Mouse (Mus musculus) layer of hippocampus, adult 2 months (tissue): Measurements from ENCODE around the gene Gm5868. TPM values are rescaled to one million over a fixed set of nuclear protein-coding genes. Genes with fewer than 3 reads are reported as not detected.
A peak's percentile ranks its signal among the peaks of the same experiment; 100 is the strongest.
"Not testable (repeated sequence)": the region's sequence is repeated elsewhere in the genome, so short reads cannot be mapped to it uniquely, and the experiment has no call there.

ENCODE experiments used
- DNase-seq, 2 experiments: peaks; one replicate each; pipeline ENCODE4 v3.0.0; 2022; ENCODE audit warnings: low spot score in 2 of 2
- H3K27ac ChIP-seq: fragments of 200-600 bp; 2 replicates; pipeline ENCODE4 v1.8.1; 2022
- H3K4me3 ChIP-seq: fragments of 200-600 bp; 2 replicates; pipeline ENCODE4 v1.8.1; 2022; ENCODE audit warnings: mild to moderate bottlenecking
- CTCF ChIP-seq: fragments of 200-600 bp; conservative IDR thresholded peaks from 2 replicates; pipeline ENCODE4 v1.8.1; 2022; ENCODE audit warnings: antibody characterized with exemption, mild to moderate bottlenecking, moderate library complexity
- long read RNA-seq, 2 experiments: library from polyadenylated mRNA; stranded (forward); transcript quantifications; one replicate each; pipeline ENCODE4 v2.0.0; 2021; ENCODE audit warnings: borderline mapping rate in 2 of 2
- total RNA-seq, 2 experiments: library from RNA; stranded (reverse); gene quantifications; 2 replicates each; pipeline ENCODE4 v1.2.3; 2021

Gene Gm5868
- total RNA-seq: under 1 TPM in 1 of 2 experiments, not detected in 1; 0.42 TPM
- long read RNA-seq, experiment 1: 0 reads
- long read RNA-seq, experiment 2: 0 reads

DNA sequence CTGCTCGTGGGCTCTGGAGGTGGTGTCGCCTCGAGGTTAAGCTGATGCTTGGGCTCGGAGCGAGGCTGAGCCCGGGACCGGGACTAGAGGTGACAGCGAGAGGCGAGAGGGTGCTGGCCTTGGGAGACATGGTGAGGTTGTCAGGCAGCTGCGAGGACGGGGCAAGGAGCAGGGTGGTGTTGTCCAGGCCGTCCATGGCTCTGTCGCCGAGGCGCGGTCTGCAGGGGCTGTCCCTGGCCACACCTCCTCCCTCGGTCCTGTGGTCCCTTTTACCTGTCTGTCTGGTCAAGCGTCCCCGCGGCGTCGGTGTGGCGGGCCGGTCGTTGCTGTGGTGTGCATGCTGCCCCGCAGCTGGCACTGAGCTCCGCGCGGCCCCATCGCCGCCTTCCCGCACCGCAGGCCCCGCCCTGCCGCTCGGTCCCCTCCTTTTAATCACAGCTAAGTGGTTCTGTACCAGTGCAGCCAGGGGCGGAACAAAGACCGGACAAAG is at the start of gene Gm5868:
TSS of gene Gm5868 (minus strand) at position 360 of the 490 bp plus-strand sequence.
- DNase-seq: no peak
- H3K27ac ChIP-seq: no peak within 1 kb of the TSS
- no peak for TF ChIP-seq CTCF
- peak within 1 kb of the TSS; percentile 11; the same call in 1 of the 2 replicates for H3K4me3 ChIP-seq

DNA sequence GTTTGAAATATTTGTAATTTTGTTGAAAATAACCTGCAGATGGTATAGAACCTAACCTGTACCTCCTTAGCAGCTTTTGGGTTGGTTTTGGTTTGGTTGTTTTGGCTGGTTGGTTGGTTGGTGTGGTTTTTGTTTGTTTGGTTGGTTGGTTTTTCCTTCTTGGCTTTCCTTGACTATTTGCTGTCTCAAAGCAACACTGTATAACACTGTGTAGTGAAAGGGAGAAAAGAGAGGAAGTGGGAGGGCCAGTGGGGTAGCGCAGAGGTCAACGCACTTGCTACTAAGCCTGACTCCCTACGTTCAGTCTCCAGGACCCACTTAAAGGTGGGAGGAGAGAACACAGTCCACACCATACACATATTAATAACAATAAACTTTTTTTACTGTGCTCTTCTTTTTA is 49.2 kb upstream of the Gm5868 start:
- no peak for TF ChIP-seq CTCF
- Histone ChIP-seq H3K27ac (no peak overlapping the region), H3K4me3 (no peak overlapping the region)
- DNase-seq: no peak

DNA sequence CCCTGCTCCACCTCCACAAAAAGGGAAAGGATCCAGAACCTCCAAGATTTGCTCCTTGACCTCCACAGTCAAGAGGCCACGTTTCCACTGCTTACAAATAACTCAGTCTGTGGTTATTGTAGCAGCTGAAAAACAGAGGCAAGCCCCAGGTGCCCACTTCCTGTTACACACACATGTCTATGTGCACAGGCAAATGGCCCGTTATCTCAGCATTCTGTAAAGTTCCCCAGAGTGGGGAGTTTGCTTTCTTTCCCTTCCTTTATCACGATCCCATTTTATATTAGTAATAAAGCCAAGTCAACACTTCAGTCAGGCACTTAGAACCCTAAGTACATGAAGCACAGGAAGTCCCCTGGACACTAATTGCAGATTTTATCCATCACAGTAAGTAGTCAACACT is 48.8 kb upstream of the Gm5868 start:
- no peak for DNase-seq
- TF ChIP-seq CTCF: no peak
- Histone ChIP-seq H3K27ac (no peak overlapping the region), H3K4me3 (no peak overlapping the region)

DNA sequence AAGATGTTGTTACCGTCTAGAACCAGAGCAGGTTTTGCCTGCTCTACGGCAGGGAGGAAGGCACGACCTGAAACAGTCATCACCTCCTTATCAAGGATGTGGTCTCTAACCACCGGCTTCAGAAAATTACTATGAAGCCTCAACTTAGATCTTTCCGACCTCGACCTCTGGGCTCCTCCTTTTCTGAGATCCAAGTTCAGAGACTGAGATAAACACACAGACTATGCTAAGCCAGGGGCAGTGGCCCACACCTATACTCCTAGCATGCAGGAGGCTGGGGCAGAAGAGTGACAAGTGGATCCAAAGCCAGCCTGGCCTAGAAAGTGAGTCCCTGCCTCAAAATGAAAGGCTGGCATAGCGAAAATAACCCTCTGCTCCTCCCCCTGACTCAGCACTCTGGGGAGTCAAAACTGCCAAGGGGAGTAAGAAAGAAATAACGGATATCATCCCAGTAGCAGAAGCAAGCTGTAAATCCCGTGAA is 47.5 kb upstream of the Gm5868 start:
- TF ChIP-seq CTCF: no peak
- Histone ChIP-seq H3K27ac (no peak overlapping the region), H3K4me3 (no peak overlapping the region)
- no peak for DNase-seq

DNA sequence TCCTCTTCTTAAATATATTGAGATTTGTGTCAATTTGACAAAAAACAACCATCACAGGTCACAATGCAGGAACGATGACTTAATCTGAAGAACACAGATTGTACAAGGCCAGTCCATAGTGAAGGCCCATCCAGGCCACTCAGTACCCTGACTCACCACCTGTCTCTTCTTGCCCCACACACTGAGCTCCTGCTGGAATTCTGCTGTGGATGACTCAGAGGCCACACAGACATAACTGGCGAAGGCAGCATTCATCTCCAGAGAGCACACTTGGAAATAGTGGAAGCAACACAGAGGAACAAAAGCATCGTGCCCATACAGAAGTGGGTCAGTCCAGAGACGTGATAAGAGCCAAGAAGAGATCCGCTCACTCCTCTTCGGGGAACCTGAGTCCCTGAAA is 42.7 kb upstream of the Gm5868 start:
- TF ChIP-seq CTCF: no peak
- DNase-seq: no peak
- Histone ChIP-seq H3K4me3 (no peak overlapping the region), H3K27ac (no peak overlapping the region)

DNA sequence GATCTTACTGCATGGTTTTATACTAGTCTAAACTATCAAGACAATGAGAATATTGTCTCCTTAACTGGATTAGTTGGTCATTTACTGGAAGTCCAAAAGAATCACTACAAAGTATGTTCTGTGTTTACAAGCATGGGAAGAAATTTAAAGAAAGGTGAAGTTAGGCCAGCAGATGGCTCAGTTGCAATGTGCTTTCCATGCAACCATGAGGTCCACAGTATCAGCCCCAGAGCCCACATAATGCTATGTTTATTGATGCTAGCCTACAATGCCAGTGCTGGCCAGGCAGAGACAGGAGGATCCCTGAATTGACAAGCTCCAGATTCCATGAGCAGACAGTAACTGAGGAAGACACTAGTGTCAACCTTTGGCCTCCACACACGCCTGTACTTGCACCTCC is 33.7 kb upstream of the Gm5868 start:
- H3K27ac ChIP-seq: no peak overlapping the region
- DNase-seq: no peak
- 0 out of 2 replicates have a peak, but pooled peaks have one; percentile 7 for TF ChIP-seq CTCF
- no peak overlapping the region for H3K4me3 ChIP-seq

DNA sequence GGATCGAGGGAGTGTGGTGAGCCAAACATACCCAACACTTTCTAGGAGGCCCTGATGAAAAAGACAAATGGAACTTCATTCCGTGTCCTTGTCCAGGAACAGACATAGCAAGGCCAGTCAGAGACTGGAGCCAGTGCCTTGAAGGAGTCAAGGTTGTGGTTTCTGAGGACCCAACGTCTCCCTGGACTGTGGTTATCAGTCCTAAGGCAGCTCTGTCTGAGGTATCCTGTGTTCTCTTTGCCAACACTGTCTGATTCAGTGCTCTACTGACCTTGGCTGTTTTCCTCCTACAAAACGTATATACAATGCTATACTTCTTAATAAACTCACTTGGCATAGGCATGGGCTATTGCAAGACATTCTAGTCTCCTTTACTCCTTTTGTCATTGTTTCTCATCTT is 30.1 kb upstream of the Gm5868 start:
- DNase-seq: no peak
- TF ChIP-seq CTCF: no peak
- Histone ChIP-seq H3K4me3 (no peak overlapping the region), H3K27ac (no peak overlapping the region)

DNA sequence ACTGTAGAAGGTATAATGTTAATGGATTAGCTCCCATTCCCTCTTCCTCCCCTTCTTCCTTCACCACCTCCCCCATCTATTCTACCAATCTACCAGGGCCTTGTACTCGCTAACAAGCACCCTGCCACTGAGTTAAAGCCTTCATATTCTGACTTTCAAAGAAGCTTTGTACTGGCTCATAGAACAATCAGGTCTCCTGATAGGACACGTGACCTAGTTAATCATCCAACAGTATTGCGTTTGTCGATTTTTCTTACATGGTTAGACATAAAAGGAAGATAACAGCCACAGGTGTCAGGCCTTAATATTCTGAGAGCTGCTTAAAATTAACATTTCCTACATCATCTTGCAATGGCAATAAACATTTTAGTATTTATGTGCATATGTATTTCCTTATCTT is 15.8 kb upstream of the Gm5868 start:
- Histone ChIP-seq H3K27ac (no peak overlapping the region), H3K4me3 (no peak overlapping the region)
- no peak for TF ChIP-seq CTCF
- no peak for DNase-seq

DNA sequence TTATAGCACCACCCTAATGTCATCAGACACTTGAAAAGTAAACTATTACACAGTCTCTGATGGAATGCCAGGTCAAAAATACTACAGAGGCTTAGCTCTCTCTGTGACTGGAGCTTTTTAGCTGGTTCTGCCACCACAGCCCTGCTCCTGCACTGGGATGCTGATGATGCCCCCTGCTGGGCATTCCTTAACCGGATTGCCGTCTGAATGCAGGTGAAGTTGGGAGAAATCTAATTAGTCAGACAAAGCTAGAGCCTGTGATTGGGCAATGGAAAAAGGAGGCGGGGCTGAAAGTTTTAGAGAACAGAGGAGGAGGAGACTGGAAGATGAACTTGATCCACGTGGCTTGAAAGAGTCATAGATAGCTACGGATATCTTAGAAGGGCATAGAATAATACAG is 13.7 kb upstream of the Gm5868 start:
- peak; percentile 69 for TF ChIP-seq CTCF
- Histone ChIP-seq H3K27ac (no peak overlapping the region), H3K4me3 (no peak overlapping the region)
- DNase-seq: peak in 1 of 2 experiments; percentile 25

DNA sequence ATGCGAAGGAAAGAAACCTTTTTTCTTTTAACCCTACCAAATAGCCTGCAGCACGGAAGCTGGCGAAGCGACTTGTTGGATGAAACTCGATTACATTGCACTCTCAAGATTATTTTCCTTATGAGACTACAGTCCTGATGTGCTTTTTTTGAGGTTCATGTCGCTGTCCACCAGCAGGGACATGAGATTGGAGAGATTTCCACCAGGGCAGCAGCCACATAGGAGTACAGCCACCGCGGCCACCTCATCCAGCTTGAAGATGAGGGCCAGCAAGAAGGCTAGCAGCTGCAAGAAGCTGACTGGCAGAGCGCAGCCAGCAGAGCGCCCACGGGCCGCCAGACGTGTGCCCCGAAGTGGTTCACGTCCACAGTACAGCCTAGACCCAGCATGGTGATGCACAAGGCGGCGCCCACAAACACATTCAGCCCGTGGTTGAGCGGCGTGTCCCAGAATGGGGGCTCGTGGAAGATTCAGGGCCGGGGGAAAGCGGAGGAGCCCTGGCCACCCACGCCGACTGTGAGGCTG is 622 bp downstream of the Gm5868 start:
- not testable (repeated sequence) for H3K27ac ChIP-seq, DNase-seq, H3K4me3 ChIP-seq

DNA sequence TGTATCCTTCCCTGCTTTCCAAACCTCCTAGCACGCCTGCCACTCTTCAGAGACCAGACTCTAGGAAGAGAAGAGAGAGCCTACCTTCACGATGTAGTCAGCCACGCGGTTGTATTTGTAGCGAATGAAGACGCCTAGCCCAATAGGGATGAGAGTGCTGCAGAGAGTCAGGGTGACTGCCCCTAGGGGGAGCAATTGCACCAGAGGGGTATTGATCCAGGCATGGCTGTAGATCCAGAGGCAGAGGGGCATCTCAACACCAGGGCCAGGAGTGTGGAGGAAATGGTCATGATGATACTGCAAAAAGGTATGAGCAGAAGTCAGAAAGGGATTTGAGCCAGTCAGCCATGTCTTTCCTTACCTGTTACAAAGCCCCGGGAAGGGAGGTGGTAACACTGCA is 1.2 kb downstream of the Gm5868 start:
- TF ChIP-seq CTCF: peak; percentile 54
- H3K27ac ChIP-seq, H3K4me3 ChIP-seq, DNase-seq: not testable (repeated sequence)

DNA sequence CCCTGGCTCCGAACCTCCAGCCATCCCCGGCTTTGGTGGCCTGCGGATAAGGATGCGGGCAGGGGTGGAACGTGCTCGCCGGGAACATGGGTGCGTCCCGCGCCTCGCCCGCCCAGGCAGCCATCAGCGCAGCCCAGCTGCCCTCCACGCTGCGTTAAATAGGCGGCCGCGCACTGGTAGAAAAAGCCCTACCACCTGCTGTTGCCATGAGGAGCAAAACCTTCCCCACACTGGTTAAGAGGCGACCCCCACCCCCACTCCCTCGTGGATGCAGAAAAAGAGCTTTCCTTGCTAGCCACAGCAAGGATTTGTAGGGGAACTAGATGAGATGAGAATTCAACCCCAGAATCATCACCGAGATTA is 6.4 kb downstream of the Gm5868 start, which contains the start of gene Zar1:
TSS of gene Zar1 (minus strand) at position 285 of the 363 bp plus-strand sequence.
- not testable (repeated sequence) for DNase-seq, H3K27ac ChIP-seq
- H3K4me3 ChIP-seq: peak within 1 kb of the TSS; percentile 30; the same call in 1 of the 2 replicates

DNA sequence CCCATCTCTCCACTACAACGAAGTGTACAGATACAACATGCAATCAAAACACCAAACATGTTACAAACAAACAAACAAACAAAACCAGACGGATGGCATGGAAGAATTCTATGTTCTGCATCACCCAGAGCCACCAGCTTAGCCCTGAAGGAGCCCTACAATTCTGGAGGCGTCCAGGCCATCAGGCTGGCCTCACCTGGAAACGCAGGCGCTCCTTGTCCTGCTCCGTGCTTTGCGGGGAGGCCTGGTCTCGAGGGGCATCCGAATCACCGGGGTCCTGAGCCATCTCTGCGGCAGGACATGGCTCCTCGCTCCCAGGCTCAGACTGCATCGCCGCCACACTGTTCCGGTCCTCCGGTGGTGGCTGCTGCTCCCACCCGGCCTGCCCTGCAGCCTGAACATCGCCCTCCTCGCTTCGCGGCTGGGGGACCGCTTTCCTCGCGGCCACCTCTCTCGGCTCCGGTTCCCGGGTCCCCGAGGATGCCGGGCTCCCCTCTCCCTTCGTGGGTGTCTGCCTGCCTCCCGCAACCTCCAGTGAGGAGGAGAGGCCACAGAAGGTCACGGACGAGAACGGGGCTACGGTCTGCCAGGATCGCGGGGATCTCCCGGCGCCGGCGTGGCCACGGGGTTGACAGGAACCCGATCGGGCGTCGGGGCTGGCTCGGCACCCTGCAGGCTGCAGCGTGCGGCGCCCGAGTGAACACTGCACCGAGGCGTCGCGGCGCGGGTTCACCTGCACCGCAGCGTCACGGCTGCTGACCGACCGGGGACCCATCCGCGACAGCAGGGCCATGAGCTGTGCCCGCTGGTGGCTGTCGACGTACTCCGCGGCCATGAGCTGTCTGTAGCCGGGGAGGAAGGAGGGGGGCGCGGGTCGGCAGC is 7.0 kb downstream of the Gm5868 start:
- H3K27ac ChIP-seq: not testable (repeated sequence)
- peak overlapping the region; percentile 30; the same call in 1 of the 2 replicates for H3K4me3 ChIP-seq

DNA sequence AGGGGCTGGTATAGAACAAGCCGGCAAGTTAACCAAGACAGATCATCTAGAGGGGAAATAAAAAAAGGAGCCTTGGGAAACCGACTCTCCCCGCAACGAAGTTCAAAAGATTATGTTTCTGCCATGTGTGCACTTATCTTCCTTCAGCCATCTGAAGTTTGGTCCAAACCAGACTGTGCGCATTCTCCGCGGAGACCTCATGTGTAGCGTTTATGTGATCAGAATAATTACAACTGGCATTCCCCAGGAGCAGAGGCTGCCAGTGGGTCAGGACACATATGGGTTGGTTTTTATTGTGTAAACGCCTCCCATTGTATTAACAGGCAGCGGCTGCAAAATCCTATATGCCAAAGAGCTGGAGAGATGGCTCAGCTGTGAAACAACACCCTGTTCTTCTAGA is 7.8 kb downstream of the Gm5868 start:
- H3K27ac ChIP-seq, H3K4me3 ChIP-seq, DNase-seq: not testable (repeated sequence)

More for the DNA sequence above, 7.0 kb downstream of the Gm5868 start:
- not testable (repeated sequence) for DNase-seq
